Mouse (Mus musculus) kidney, postnatal 0 days (tissue): ENCODE measurements around the gene Hist1h2ah. TPM values are rescaled to one million over a fixed set of nuclear protein-coding genes. Genes with fewer than 3 reads are reported as not detected.

Source experiments
- ATAC-seq: fragments of 200-750 bp; cut with Nextera tagmentation; replicated peaks from 2 replicates; pipeline ENCODE4 v1.8.0; 2017; ENCODE audit warnings: low read depth, moderate number of reproducible peaks, moderate TSS enrichment, moderate library complexity; ENCODE audit not compliant: low FRiP score
- DNase-seq: peaks from one replicate; pipeline ENCODE4 v3.0.0-alpha.2; 2016; ENCODE audit warnings: low spot score
- H3K27ac ChIP-seq: fragments of 300-500 bp; sonication (generic); 2 replicates; pipeline ENCODE4 v1.5.1; 2014; ENCODE audit warnings: mild to moderate bottlenecking
- H3K27me3 ChIP-seq: fragments of 300-500 bp; sonication (generic); 2 replicates; pipeline ENCODE4 v1.6.1; 2014; ENCODE audit warnings: low read length, mixed read lengths; ENCODE audit not compliant: insufficient read depth
- H3K36me3 ChIP-seq: fragments of 300-500 bp; sonication (generic); 2 replicates; pipeline ENCODE4 v1.6.1; 2014; ENCODE audit warnings: low read length, mixed read lengths; ENCODE audit not compliant: insufficient read depth
- H3K4me1 ChIP-seq: fragments of 300-500 bp; sonication (generic); replicated peaks from 2 replicates; pipeline ENCODE4 v1.6.1; 2014; ENCODE audit warnings: antibody characterized with exemption, low read length, mixed read lengths; ENCODE audit not compliant: insufficient read depth
- H3K4me2 ChIP-seq: fragments of 300-500 bp; sonication (generic); 2 replicates; pipeline ENCODE4 v1.6.1; 2014; ENCODE audit warnings: mild to moderate bottlenecking, low read length, moderate library complexity, mixed read lengths
- H3K4me3 ChIP-seq: fragments of 300-500 bp; sonication (generic); replicated peaks from 2 replicates; pipeline ENCODE4 v1.5.1; 2014; ENCODE audit warnings: low read depth, low read length
- H3K9ac ChIP-seq: fragments of 300-500 bp; sonication (generic); 2 replicates; pipeline ENCODE4 v1.6.1; 2014; ENCODE audit warnings: low read depth, low read length
- H3K9me3 ChIP-seq: fragments of 300-500 bp; sonication (generic); replicated peaks from 2 replicates; pipeline ENCODE4 v1.6.1; 2016; ENCODE audit warnings: low read length, inconsistent platforms, mixed read lengths
- CTCF ChIP-seq: IDR thresholded peaks from 2 replicates; pipeline ENCODE4 v1.5.1; 2016; ENCODE audit warnings: antibody characterized with exemption, low read depth, mild to moderate bottlenecking, moderate library complexity
- WGBS: fragments of 180-500 bp; shearing (Covaris S2); extraction: QIAGEN DNeasy Blood & Tissue Kit; methylation state at CpG from one replicate; pipeline ENCODE4 v1.1.7; 2014; 5-methylcytosine and 5-hydroxymethylcytosine counted together
- polyA plus RNA-seq: library from polyadenylated mRNA; unstranded; fragments of >200 nt; fragmentation: Nextera tagmentation; extraction: Ambion mirVana; gene quantifications from 2 replicates; pipeline ENCODE4 v1.2.1, GENCODE M21; 2015

Hist1h2ah gene
- polyA plus RNA-seq, 1 experiment from 2014 or later = 4.5 TPM

DNA sequence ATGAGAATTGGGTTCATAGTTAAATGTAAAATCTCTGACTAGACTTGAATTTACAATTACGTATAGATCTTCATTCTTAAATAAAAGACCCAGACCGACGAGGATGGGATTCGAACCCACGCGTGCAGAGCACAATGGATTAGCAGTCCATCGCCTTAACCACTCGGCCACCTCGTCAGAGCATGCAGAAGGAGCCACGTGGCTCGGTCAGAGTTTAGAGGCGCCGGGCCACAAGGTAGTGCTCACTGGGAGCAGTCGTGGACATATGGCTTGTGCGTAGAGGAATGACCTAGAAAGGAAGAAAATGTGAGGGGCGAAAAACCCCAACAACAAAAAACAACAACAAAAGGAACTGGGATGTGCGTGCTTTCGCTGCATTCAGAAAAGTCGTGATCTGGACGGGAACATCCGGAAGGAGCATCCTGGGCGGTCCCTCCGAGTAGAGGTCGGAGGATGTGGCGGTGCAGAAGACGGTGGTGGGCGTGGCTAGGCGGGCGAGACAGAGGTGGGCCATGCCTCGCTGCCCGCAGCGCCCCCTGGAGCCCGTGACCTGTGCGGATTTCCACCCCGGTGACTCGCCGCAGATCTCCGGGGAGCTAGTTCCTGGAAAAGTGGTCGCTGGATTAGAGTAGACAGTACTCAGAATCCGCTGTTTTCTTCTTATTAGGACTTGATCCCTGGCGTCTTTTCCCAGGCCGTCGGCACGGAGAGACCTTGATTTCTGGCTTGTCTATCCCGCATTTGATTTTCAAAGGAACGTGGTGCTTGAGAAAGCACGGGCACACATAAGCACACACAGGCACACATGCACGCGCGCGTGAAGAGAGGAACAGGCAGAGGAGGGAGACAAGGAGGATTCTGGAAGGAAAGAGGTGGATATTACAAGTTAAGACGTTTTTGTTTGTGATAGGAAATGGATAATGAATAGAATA is 15.5 kb upstream of the Hist1h2ah start:
- Histone ChIP-seq H3K27me3 (no peaks in the 10 kb centered on the region), H3K9me3 (no peaks in the 10 kb centered on the region), H3K9ac (peak overlapping the region; percentile 60), H3K4me3 (peak overlapping the region; percentile 52), H3K27ac (peak overlapping the region; percentile 82), H3K4me2 (peak overlapping the region; percentile 67), H3K36me3 (no peaks in the 10 kb centered on the region), H3K4me1 (no peaks in the 10 kb centered on the region)
- WGBS = under 1% methylated on average over 52 of the region's 52 CpGs
- ATAC-seq = peak; percentile 97
- DNase-seq = peak; percentile 97
- peak; percentile 83 for TF ChIP-seq CTCF

DNA sequence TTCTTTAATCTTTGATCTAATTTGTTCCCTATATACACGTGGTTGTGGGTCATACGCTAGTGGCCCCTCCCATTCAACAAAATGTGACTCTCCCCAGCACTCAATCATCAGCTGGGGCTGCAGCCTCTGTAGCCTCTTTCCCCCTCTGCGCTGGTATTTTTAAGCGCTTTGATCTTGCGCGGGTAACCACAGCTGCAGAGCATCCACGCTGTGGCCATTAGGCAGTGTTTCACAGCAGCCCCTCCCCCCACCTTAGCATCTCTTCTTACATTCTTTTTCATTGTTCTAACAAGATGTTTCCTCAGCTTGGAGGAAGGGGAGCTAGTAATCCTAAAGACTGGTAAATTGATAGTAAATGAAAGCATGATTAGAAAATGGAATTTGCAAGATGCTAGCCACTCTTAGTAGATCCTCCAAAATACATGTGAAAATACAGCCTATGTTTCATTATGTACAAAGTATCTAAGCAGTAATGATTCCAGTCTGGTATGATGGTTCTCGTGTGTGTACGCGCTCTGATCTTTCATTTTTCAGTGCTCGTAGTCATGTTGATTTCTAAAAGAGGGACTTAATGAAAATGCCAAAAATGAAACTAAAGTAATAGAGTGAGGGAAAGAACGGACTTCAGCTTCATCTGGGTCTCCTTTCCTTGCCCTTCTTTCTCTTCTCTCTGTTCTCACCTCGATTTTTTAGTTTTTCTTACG is 14.5 kb upstream of the Hist1h2ah start:
- peak overlapping the region; percentile 72 for H3K27ac ChIP-seq
- ATAC-seq = 0 out of 2 replicates have a peak, but pooled peaks have one; percentile 37
- WGBS = under 1% methylated on average over 14 of the region's 14 CpGs
- peak overlapping the region; percentile 52 for H3K4me3 ChIP-seq
- H3K9ac ChIP-seq = no peak overlapping the region; the same call in 1 of the 2 replicates
- H3K36me3 ChIP-seq = no peaks in the 10 kb centered on the region
- H3K4me1 ChIP-seq = no peaks in the 10 kb centered on the region
- peak; percentile 87 for DNase-seq
- H3K4me2 ChIP-seq = peak overlapping the region; percentile 67
- H3K27me3 ChIP-seq = no peaks in the 10 kb centered on the region
- no peaks in the 10 kb centered on the region for H3K9me3 ChIP-seq
- no peak for TF ChIP-seq CTCF

DNA sequence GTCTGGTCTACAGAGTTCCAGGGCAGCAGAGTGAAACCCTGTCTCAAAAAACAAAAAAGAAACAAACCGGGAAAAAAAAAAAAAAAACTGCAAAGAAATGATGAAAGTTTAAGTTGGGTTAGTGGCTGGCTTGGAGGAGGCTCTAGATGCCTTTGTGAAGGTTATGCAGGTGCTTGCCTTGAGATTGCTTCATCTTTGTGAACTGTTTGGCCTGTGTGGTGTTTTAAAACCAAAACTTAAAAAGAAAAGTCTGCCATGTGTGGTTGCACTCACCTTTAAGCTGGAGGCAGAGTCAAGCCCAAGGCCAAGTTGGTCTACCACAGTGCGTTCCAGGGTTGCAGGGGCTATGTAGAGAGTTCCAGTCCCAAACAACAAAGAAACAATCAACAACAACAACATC is 13.7 kb upstream of the Hist1h2ah start:
- DNase-seq (no peak), ATAC-seq (no peak)
- 83% methylated on average over 2 of the region's 2 CpGs for WGBS
- Histone ChIP-seq H3K27me3 (no peaks in the 10 kb centered on the region), H3K9me3 (no peaks in the 10 kb centered on the region), H3K4me1 (no peaks in the 10 kb centered on the region), H3K9ac (no peak overlapping the region), H3K36me3 (no peaks in the 10 kb centered on the region), H3K4me3 (no peak overlapping the region), H3K4me2 (no peak overlapping the region), H3K27ac (no peak overlapping the region)
- TF ChIP-seq CTCF = no peak

DNA sequence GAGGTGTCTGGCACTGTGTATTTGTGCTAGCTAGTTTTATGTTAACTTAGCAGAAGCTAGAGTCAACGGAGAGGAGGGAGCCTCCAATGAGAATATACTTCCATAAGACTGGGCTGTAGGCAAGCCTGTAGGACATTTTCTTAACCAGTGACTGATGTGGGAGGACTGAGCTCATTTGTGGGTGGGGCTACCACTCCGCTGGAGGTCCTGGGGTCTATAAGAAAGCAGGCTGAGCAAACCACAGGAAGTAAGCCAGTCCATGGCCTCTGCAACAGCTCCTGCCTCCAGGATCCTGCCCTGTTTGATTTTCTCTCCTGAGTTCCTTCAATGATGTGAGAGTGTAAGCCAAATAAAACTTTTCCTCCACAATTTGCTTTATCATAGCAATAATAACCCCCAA is 9.9 kb upstream of the Hist1h2ah start:
- H3K27ac ChIP-seq = no peak overlapping the region
- H3K4me1 ChIP-seq = peaks cover 6% of the 10 kb centered on the region; the same call in 1 of the 2 replicates
- no peak overlapping the region for H3K4me3 ChIP-seq
- no peak for TF ChIP-seq CTCF
- DNase-seq (no peak), ATAC-seq (no peak)
- no peak overlapping the region for H3K4me2 ChIP-seq
- WGBS = 67% methylated on average over 2 of the region's 2 CpGs
- no peaks in the 10 kb centered on the region for H3K36me3 ChIP-seq
- H3K9ac ChIP-seq = no peak overlapping the region
- no peaks in the 10 kb centered on the region for H3K27me3 ChIP-seq
- no peaks in the 10 kb centered on the region for H3K9me3 ChIP-seq

DNA sequence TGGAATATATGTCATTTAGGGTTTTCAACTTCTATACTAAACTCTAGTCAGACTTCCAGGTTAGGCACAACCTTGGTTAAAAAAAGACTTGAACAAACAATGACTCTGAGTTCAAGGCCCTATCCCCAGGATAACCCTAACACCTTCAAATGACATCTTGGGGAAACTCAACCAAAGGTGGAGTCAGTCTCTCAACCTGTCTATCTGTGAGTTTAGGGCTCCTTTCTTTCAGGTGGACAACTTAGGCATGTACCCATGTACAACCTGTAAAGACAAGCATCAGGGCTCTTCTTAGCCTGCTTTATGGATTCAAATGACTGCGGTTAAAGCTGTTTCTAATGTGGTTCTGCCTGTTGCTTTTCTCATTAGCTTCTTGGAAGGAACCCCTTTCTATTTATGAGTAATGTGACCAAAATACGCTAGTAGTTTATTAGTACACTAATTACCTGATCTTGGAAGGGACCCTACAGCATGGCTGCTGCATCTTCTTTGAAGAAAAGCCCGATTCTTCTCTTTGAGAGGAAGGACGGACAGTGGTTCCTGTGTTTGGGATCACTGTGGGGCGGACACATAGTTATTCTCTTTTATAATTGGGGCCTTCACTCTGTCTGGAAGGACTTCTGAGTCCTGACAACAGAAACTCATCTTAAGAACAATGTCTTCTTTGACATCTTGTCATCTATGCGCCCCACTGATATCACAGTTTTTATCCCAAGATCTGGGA is 9.2 kb upstream of the Hist1h2ah start:
- Histone ChIP-seq H3K4me3 (no peak overlapping the region), H3K36me3 (no peaks in the 10 kb centered on the region)

More for the DNA sequence above, 9.2 kb upstream of the Hist1h2ah start:
- no peak for ATAC-seq
- Histone ChIP-seq H3K27me3 (no peaks in the 10 kb centered on the region), H3K9me3 (no peaks in the 10 kb centered on the region), H3K4me2 (peak overlapping the region; percentile 51; the same call in 1 of the 2 replicates), H3K9ac (no peak overlapping the region), H3K27ac (no peak overlapping the region), H3K4me1 (peaks cover 6% of the 10 kb centered on the region; the same call in 1 of the 2 replicates)
- TF ChIP-seq CTCF = no peak
- 88% methylated on average over 6 of the region's 6 CpGs for WGBS
- DNase-seq = no peak
